Mouse (Mus musculus): Measurements from ENCODE around the gene Mmp11. TPM values are rescaled to one million over a fixed set of nuclear protein-coding genes. Genes with fewer than 3 reads are reported as not detected.
A peak's percentile ranks its signal among the peaks of the same experiment; 100 is the strongest.

Mmp11 gene
- polyA plus RNA-seq, 1 experiment from 2014 or later = 28.6 TPM

- Histone ChIP-seq H3K4me2 (no peak overlapping the region), H3K36me3 (no peaks in the 10 kb centered on the region), H3K4me3 (no peak overlapping the region), H3K9ac (no peak overlapping the region), H3K27me3 (replicated peaks) (peaks cover 12% of the 10 kb centered on the region), H3K9me3 (no peaks in the 10 kb centered on the region), H3K27ac (replicated peaks) (no peak overlapping the region), H3K4me1 (peaks cover 7% of the 10 kb centered on the region)
- ATAC-seq (ENCODE audit: extremely low read depth, insufficient number of reproducible peaks, low FRiP score, low TSS enrichment) = no peak
- WGBS = 80% methylated on average over 3 of the region's 3 CpGs
Observed at GRCm38 (mm10) chr10:75878836-75879235, 57.5 kb downstream of the Mmp11 start.

GRCm38 (mm10) chr10:75873543-75874170 lies 62.6 kb downstream of the Mmp11 start:
- H3K4me1 ChIP-seq = peaks cover 16% of the 10 kb centered on the region
- no peaks in the 10 kb centered on the region for H3K36me3 ChIP-seq
- no peaks in the 10 kb centered on the region for H3K9me3 ChIP-seq
- H3K27me3 ChIP-seq (replicated peaks) = no peaks in the 10 kb centered on the region
- peak overlapping the region; percentile 69 for H3K4me2 ChIP-seq
- peak overlapping the region; percentile 75 for H3K9ac ChIP-seq
- peak overlapping the region; percentile 43; the same call in 1 of the 2 replicates for H3K4me3 ChIP-seq
- WGBS = 35% methylated on average over 10 of the region's 10 CpGs
- no peak for ATAC-seq (ENCODE audit: extremely low read depth, insufficient number of reproducible peaks, low FRiP score, low TSS enrichment)
- peak overlapping the region; percentile 71 for H3K27ac ChIP-seq (replicated peaks)

Other genes with a start within 250 kb of the Mmp11 start
- gene Cabin1, start 172.2 kb downstream of the Mmp11 start, polyA plus RNA-seq (2015; fragmentation: Nextera tagmentation; extraction: Ambion mirVana) = 21.5 and 24.3 TPM in 2 replicates
- 30.8 and 38.9 TPM in 2 replicates for gene Ddt, start 163.1 kb downstream of the Mmp11 start, polyA plus RNA-seq (2015; fragmentation: Nextera tagmentation; extraction: Ambion mirVana)
- not detected in 2 replicates for gene Gm20441, start 155.5 kb downstream of the Mmp11 start, polyA plus RNA-seq (2015; fragmentation: Nextera tagmentation; extraction: Ambion mirVana)
- 3.2 and 4.1 TPM in 2 replicates for gene Gstt3, start 155.1 kb downstream of the Mmp11 start, polyA plus RNA-seq (2015; fragmentation: Nextera tagmentation; extraction: Ambion mirVana)
- gene Gstt1, start 137.9 kb downstream of the Mmp11 start, polyA plus RNA-seq (2015; fragmentation: Nextera tagmentation; extraction: Ambion mirVana) = 5.3 and 7.1 TPM in 2 replicates
- not detected in 2 replicates for gene Gstt4, start 114.0 kb downstream of the Mmp11 start, polyA plus RNA-seq (2015; fragmentation: Nextera tagmentation; extraction: Ambion mirVana)
- 9.5 and 13.0 TPM in 2 replicates for gene Gstt2, start 99.1 kb downstream of the Mmp11 start, polyA plus RNA-seq (2015; fragmentation: Nextera tagmentation; extraction: Ambion mirVana)
- 2,411 and 2,681 TPM in 2 replicates for gene Mif, start 76.3 kb downstream of the Mmp11 start, polyA plus RNA-seq (2015; fragmentation: Nextera tagmentation; extraction: Ambion mirVana)
- 2.4 TPM in 2 replicates for gene Derl3, start 43.1 kb downstream of the Mmp11 start, polyA plus RNA-seq (2015; fragmentation: Nextera tagmentation; extraction: Ambion mirVana)
- 118 and 125 TPM in 2 replicates for gene Smarcb1, start 14.9 kb downstream of the Mmp11 start, polyA plus RNA-seq (2015; fragmentation: Nextera tagmentation; extraction: Ambion mirVana)
- 463 and 524 TPM in 2 replicates for gene Chchd10, start 3.4 kb downstream of the Mmp11 start, polyA plus RNA-seq (2015; fragmentation: Nextera tagmentation; extraction: Ambion mirVana)
- 0.99 and 1.8 TPM in 2 replicates for gene Gm867, start 4.2 kb upstream of the Mmp11 start, polyA plus RNA-seq (2015; fragmentation: Nextera tagmentation; extraction: Ambion mirVana)
- gene Vpreb3, start 6.6 kb upstream of the Mmp11 start, polyA plus RNA-seq (2015; fragmentation: Nextera tagmentation; extraction: Ambion mirVana) = 0.25 and 0.41 TPM in 2 replicates
- gene Gm5134, start 18.0 kb upstream of the Mmp11 start, polyA plus RNA-seq (2015; fragmentation: Nextera tagmentation; extraction: Ambion mirVana) = not detected in 2 replicates
- 12.2 and 12.5 TPM in 2 replicates for gene Zfp280b, start 96.2 kb upstream of the Mmp11 start, polyA plus RNA-seq (2015; fragmentation: Nextera tagmentation; extraction: Ambion mirVana)
- not detected in 2 replicates for gene Slc5a4b, start 174.5 kb upstream of the Mmp11 start, polyA plus RNA-seq (2015; fragmentation: Nextera tagmentation; extraction: Ambion mirVana)
- gene Slc5a4a, start 211.0 kb upstream of the Mmp11 start, polyA plus RNA-seq (2015; fragmentation: Nextera tagmentation; extraction: Ambion mirVana) = not detected in 2 replicates

Measured in heart, embryonic 13.5 days (tissue).